Mouse (Mus musculus): ENCODE measurements around the gene Atg2a. TPM values are rescaled to one million over a fixed set of nuclear protein-coding genes. Genes with fewer than 3 reads are reported as not detected.

Gene Atg2a
- polyA plus RNA-seq, 1 experiment: 27.4 TPM

DNA sequence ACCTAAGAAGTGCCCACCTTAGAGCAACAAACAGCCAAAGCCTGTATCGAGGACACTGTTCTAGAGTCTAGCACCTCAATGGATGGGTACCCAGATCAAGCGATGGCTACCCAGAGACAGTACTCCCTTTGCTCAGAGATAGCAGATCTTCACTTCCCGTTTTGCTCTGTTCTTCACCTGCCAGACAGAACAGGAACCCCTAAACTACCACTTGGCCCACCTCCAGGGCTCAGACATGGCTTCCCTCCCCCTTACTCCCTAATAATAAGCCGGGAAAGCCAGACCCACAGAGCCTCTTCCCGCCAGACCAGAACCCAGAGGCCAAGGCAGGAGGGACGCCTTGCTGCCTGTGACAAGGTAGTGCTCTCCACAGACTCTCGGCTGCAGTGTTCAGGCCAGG lies 4.6 kb upstream of the Atg2a start:
- DNase-seq: no peak
- no peak for TF ChIP-seq CTCF (conservative IDR thresholded peaks at IDR 0.05; ENCODE audit: insufficient read depth, insufficient read length, low read depth, low read length)
- TF ChIP-seq POLR2A (IDR thresholded peaks at IDR 0.05; ENCODE audit: low read depth, low read length): no peak
- Histone ChIP-seq H3K27me3 (replicated peaks; ENCODE audit: control insufficient read depth, insufficient read depth, low read length) (no peaks in the 10 kb centered on the region), H3K4me1 (ENCODE audit: control insufficient read depth, insufficient read depth, low read length) (no peaks in the 10 kb centered on the region), H3K27ac (ENCODE audit: insufficient read depth, low read depth, low read length) (no peak overlapping the region), H3K36me3 (ENCODE audit: control insufficient read depth, insufficient read depth, low read length) (no peaks in the 10 kb centered on the region), H3K4me3 (ENCODE audit: insufficient read depth, low read depth, low read length) (no peak overlapping the region)
- 77% methylated on average over 7 of the region's 7 CpGs for WGBS

DNA sequence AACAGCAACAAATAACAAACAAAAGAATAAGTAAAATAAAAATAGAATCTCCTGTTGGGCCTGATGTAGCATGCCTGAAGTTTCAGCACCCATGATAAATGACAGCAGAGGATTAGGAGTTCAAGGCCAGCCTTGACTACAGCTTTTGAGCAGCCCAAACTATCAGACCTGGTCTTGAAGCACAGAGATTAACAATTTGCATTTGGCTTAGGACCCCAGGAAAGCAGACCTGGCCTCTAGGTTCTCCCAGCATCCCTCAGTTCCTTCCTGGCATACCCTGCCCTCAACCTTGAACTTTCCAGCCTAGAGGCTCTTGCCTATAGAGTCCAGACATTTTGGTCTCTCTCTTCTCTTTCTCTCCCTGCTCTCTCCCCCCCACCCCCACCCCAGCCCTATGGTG lies 2.7 kb upstream of the Atg2a start:
- H3K4me3 ChIP-seq (ENCODE audit: insufficient read depth, low read depth, low read length): no peak overlapping the region
- peaks cover 3% of the 10 kb centered on the region; the same call in 1 of the 2 replicates for H3K4me1 ChIP-seq (ENCODE audit: control insufficient read depth, insufficient read depth, low read length)
- no peaks in the 10 kb centered on the region for H3K27me3 ChIP-seq (replicated peaks; ENCODE audit: control insufficient read depth, insufficient read depth, low read length)
- no peak overlapping the region for H3K27ac ChIP-seq (ENCODE audit: insufficient read depth, low read depth, low read length)
- DNase-seq: no peak
- TF ChIP-seq CTCF (conservative IDR thresholded peaks at IDR 0.05; ENCODE audit: insufficient read depth, insufficient read length, low read depth, low read length) (no peak), POLR2A (IDR thresholded peaks at IDR 0.05; ENCODE audit: low read depth, low read length) (no peak)
- no peaks in the 10 kb centered on the region for H3K36me3 ChIP-seq (ENCODE audit: control insufficient read depth, insufficient read depth, low read length)

DNA sequence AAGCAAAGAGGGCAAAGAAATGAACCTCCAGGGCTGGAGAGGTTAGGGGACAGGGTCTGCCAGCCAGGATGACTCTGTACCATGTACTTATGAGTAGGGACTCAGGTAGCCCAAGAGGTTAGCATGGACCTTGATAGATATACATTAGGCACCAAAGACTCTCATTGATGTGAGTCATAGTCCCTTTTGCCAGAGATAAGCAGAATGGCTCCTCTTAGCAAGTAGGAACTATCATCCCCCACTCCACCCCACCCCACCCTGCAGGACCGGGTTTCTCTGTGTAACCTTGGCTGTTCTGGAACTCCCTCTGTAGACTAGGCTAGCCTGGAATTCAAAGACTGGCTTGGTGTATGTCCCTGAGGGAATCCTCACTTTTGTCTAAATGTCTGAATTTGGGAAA lies 1.3 kb upstream of the Atg2a start:
- no peak for TF ChIP-seq CTCF (conservative IDR thresholded peaks at IDR 0.05; ENCODE audit: insufficient read depth, insufficient read length, low read depth, low read length)
- TF ChIP-seq POLR2A (IDR thresholded peaks at IDR 0.05; ENCODE audit: low read depth, low read length): no peak

DNA sequence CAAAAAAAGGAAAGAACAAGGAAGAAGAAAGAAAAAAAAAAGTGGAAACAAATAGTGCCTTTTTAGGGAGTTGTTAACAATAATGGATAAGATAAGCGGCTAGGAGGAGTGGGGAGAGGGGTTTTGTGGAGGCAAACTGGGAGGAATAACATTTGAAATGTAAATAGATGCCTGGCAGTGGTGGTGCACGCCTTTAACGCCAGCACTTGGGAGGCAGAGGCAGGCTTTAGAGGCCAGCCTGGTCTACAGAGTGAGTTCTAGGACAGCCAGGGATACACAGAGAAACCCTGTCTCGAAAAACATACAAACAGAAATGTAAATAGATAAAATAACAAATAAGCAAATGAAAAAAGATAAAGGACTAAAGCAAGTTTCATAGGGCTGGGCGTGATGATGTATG lies 743 bp upstream of the Atg2a start:
- Histone ChIP-seq H3K4me3 (ENCODE audit: insufficient read depth, low read depth, low read length) (no peak overlapping the region), H3K4me1 (ENCODE audit: control insufficient read depth, insufficient read depth, low read length) (peaks cover 3% of the 10 kb centered on the region; the same call in 1 of the 2 replicates), H3K36me3 (ENCODE audit: control insufficient read depth, insufficient read depth, low read length) (no peaks in the 10 kb centered on the region), H3K27me3 (replicated peaks; ENCODE audit: control insufficient read depth, insufficient read depth, low read length) (no peaks in the 10 kb centered on the region), H3K27ac (ENCODE audit: insufficient read depth, low read depth, low read length) (peak overlapping the region; percentile 17; the same call in 1 of the 2 replicates)
- DNase-seq: no peak
- TF ChIP-seq CTCF (conservative IDR thresholded peaks at IDR 0.05; ENCODE audit: insufficient read depth, insufficient read length, low read depth, low read length) (no peak), POLR2A (IDR thresholded peaks at IDR 0.05; ENCODE audit: low read depth, low read length) (no peak)
- WGBS: 43% methylated on average over 5 of the region's 5 CpGs

More for the DNA sequence above, 1.3 kb upstream of the Atg2a start:
- H3K27me3 ChIP-seq (replicated peaks; ENCODE audit: control insufficient read depth, insufficient read depth, low read length): no peaks in the 10 kb centered on the region
- peaks cover 3% of the 10 kb centered on the region; the same call in 1 of the 2 replicates for H3K4me1 ChIP-seq (ENCODE audit: control insufficient read depth, insufficient read depth, low read length)
- no peak overlapping the region for H3K27ac ChIP-seq (ENCODE audit: insufficient read depth, low read depth, low read length)
- H3K4me3 ChIP-seq (ENCODE audit: insufficient read depth, low read depth, low read length): no peak overlapping the region
- no peak for DNase-seq
- WGBS: 83% methylated on average over 1 of the region's 1 CpGs
- H3K36me3 ChIP-seq (ENCODE audit: control insufficient read depth, insufficient read depth, low read length): no peaks in the 10 kb centered on the region

- Histone ChIP-seq H3K4me1 (ENCODE audit: control insufficient read depth, insufficient read depth, low read length) (peaks cover 3% of the 10 kb centered on the region; the same call in 1 of the 2 replicates), H3K27ac (ENCODE audit: insufficient read depth, low read depth, low read length) (peak overlapping the region; percentile 79; the same call in 1 of the 2 replicates), H3K27me3 (replicated peaks; ENCODE audit: control insufficient read depth, insufficient read depth, low read length) (no peaks in the 10 kb centered on the region), H3K36me3 (ENCODE audit: control insufficient read depth, insufficient read depth, low read length) (peaks cover 2% of the 10 kb centered on the region; the same call in 1 of the 2 replicates), H3K4me3 (ENCODE audit: insufficient read depth, low read depth, low read length) (peak overlapping the region; percentile 81)
- TF ChIP-seq POLR2A (IDR thresholded peaks at IDR 0.05; ENCODE audit: low read depth, low read length) (no peak), CTCF (conservative IDR thresholded peaks at IDR 0.05; ENCODE audit: insufficient read depth, insufficient read length, low read depth, low read length) (no peak)
- whole genome bisulfite sequencing: 0% methylated on average over 4 of the region's 4 CpGs
- peak; percentile 73 for DNase-seq
Measured at GRCm38 (mm10) chr19:6242281-6242680, 813 bp downstream of the Atg2a start.

GRCm38 (mm10) chr19:6243226-6243625 lies 1.8 kb downstream of the Atg2a start:
- no peaks in the 10 kb centered on the region for H3K27me3 ChIP-seq (replicated peaks; ENCODE audit: control insufficient read depth, insufficient read depth, low read length)
- WGBS: 90% methylated on average over 5 of the region's 5 CpGs
- TF ChIP-seq POLR2A (IDR thresholded peaks at IDR 0.05; ENCODE audit: low read depth, low read length) (no peak), CTCF (conservative IDR thresholded peaks at IDR 0.05; ENCODE audit: insufficient read depth, insufficient read length, low read depth, low read length) (no peak)
- peaks cover 2% of the 10 kb centered on the region; the same call in 1 of the 2 replicates for H3K36me3 ChIP-seq (ENCODE audit: control insufficient read depth, insufficient read depth, low read length)
- no peak overlapping the region for H3K4me3 ChIP-seq (ENCODE audit: insufficient read depth, low read depth, low read length)
- no peak overlapping the region for H3K27ac ChIP-seq (ENCODE audit: insufficient read depth, low read depth, low read length)
- H3K4me1 ChIP-seq (ENCODE audit: control insufficient read depth, insufficient read depth, low read length): peaks cover 3% of the 10 kb centered on the region; the same call in 1 of the 2 replicates
- no peak for DNase-seq

GRCm38 (mm10) chr19:6245806-6246205 lies 4.3 kb downstream of the Atg2a start:
- no peak overlapping the region for H3K4me3 ChIP-seq (ENCODE audit: insufficient read depth, low read depth, low read length)
- H3K36me3 ChIP-seq (ENCODE audit: control insufficient read depth, insufficient read depth, low read length): peaks cover 2% of the 10 kb centered on the region; the same call in 1 of the 2 replicates
- DNase-seq: no peak
- no peak for TF ChIP-seq POLR2A (IDR thresholded peaks at IDR 0.05; ENCODE audit: low read depth, low read length)
- TF ChIP-seq CTCF (conservative IDR thresholded peaks at IDR 0.05; ENCODE audit: insufficient read depth, insufficient read length, low read depth, low read length): no peak
- no peak overlapping the region for H3K27ac ChIP-seq (ENCODE audit: insufficient read depth, low read depth, low read length)
- 33% methylated on average over 1 of the region's 1 CpGs for WGBS
- H3K27me3 ChIP-seq (replicated peaks; ENCODE audit: control insufficient read depth, insufficient read depth, low read length): no peaks in the 10 kb centered on the region
- H3K4me1 ChIP-seq (ENCODE audit: control insufficient read depth, insufficient read depth, low read length): peaks cover 3% of the 10 kb centered on the region; the same call in 1 of the 2 replicates

Data from kidney, adult 2 months (tissue).